Mouse (Mus musculus) embryonic fibroblast, embryonic 13.5 days (primary cell): Measurements from ENCODE around the gene Tvp23a. TPM values are rescaled to one million over a fixed set of nuclear protein-coding genes. Genes with fewer than 3 reads are reported as not detected.

Experiments
- H3K27ac ChIP-seq: 2 replicates; pipeline ENCODE4 v1.5.1; 2012; ENCODE audit warnings: low read length, control low read depth, inconsistent platforms; ENCODE audit not compliant: insufficient read depth
- H3K4me1 ChIP-seq: 2 replicates; pipeline ENCODE4 v1.6.1; 2011; ENCODE audit warnings: low read length; ENCODE audit not compliant: control insufficient read depth, insufficient read depth
- H3K4me3 ChIP-seq: 2 replicates; pipeline ENCODE4 v1.5.1; 2011; ENCODE audit warnings: mild to moderate bottlenecking, control low read depth, low read length; ENCODE audit not compliant: insufficient read depth
- CTCF ChIP-seq: IDR thresholded peaks from 2 replicates; pipeline ENCODE4 v1.5.1; 2011; ENCODE audit warnings: mild to moderate bottlenecking, control low read depth, low read length, moderate library complexity, borderline replicate concordance; ENCODE audit not compliant: insufficient read depth
- POLR2A ChIP-seq: IDR thresholded peaks from 2 replicates; pipeline ENCODE4 v1.6.1; 2011; ENCODE audit warnings: low read depth, mild to moderate bottlenecking, control low read depth, low read length, moderate library complexity
- polyA plus RNA-seq: library from polyadenylated mRNA; stranded (reverse); fragments of >200 nt; gene quantifications from 2 replicates; pipeline ENCODE4 v1.2.4, GENCODE M21; 2011; ENCODE audit warnings: low read depth; ENCODE audit not compliant: missing spikeins, insufficient read length

Gene Tvp23a
- polyA plus RNA-seq, 1 experiment, result 15.0 TPM

DNA sequence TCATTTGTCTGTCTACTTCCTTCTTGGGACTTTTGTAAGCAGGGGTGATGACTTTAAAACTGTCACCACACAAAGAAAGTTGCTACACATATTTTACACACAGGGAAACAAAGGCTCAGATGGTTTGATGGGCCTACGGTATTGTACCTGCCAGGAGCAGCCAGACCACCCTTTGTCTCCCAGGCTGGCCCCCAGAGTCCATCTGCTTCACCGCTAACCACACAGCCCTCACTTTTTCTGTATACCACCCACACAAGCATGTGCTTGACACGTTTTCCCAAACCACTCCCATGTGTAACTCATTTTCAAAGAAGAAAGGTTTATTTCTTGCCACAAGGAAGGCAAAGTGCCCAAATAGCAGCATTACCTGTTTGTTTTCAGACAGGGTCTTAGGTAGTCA is 39.8 kb upstream of the Tvp23a start:
- TF ChIP-seq POLR2A (no peak), CTCF (no peak)
- no peak overlapping the region for H3K27ac ChIP-seq
- H3K4me3 ChIP-seq, result no peak overlapping the region
- H3K4me1 ChIP-seq, result no peaks in the 10 kb centered on the region

DNA sequence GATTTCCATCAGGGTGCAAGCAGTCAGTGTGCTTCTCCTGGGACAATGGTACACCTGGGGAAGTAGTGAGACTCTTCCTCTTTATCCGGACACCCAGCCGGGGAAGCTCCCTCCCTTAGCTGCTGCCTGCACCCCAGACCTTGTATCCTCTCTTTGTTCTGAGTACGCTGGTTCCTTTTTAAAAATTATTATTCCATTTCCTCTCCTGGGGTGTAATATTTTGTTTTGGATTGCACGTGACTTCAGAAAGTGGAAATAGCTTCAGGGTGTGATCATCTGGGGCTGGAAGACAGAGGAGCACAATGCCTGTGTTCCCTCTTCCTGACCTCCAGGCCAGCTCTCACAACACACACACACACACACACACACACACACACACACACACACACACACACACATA is 35.2 kb upstream of the Tvp23a start:
- no peak for TF ChIP-seq CTCF
- no peak for TF ChIP-seq POLR2A
- no peaks in the 10 kb centered on the region for H3K4me1 ChIP-seq
- no peak overlapping the region for H3K4me3 ChIP-seq
- no peak overlapping the region for H3K27ac ChIP-seq

- no peak within 1 kb of the TSS for H3K4me3 ChIP-seq
- TF ChIP-seq POLR2A (no peak), CTCF (no peak)
- H3K27ac ChIP-seq, result no peak within 1 kb of the TSS
- H3K4me1 ChIP-seq, result no peaks in the 10 kb centered on the region
These were observed 32.7 kb upstream of the Tvp23a start, which contains the start of gene Ciita for GRCm38 (mm10) chr16:10479857-10480256. TSS of gene Ciita (plus strand) at chr16:10480059.

- Histone ChIP-seq H3K4me3 (no peak overlapping the region), H3K27ac (no peak overlapping the region), H3K4me1 (no peaks in the 10 kb centered on the region)
- TF ChIP-seq CTCF (no peak), POLR2A (no peak)
These were observed 28.8 kb upstream of the Tvp23a start for GRCm38 (mm10) chr16:10475919-10476318.

GRCm38 (mm10) chr16:10474956-10475355 is 27.8 kb upstream of the Tvp23a start:
- TF ChIP-seq POLR2A (no peak), CTCF (no peak)
- Histone ChIP-seq H3K27ac (no peak overlapping the region), H3K4me1 (no peaks in the 10 kb centered on the region), H3K4me3 (no peak overlapping the region)

GRCm38 (mm10) chr16:10471950-10472349 is 24.8 kb upstream of the Tvp23a start:
- TF ChIP-seq POLR2A, result no peak
- TF ChIP-seq CTCF, result no peak
- Histone ChIP-seq H3K27ac (no peak overlapping the region), H3K4me1 (no peaks in the 10 kb centered on the region)

DNA sequence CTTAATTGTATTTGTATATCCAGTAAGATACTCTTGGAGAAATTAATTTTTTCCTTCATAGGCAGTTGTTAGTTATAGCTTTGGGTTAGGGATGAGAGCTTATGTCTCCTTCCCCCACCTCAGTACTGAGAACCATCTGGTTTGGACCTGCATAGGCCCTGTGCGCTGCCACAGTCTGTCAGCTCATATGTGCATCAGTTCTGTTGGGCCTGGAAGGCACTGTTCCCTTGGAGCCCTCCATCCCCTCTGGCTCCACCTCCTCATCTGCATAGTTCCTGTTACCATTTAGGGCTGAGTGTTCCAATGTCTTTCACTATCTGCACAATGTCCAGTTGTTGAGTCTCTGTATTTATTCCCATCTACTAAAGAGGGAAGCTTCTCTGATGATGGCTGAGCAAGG is 21.0 kb upstream of the Tvp23a start:
- Histone ChIP-seq H3K4me3 (no peak overlapping the region), H3K4me1 (peaks cover 3% of the 10 kb centered on the region; the same call in 1 of the 2 replicates), H3K27ac (no peak overlapping the region)
- TF ChIP-seq POLR2A (no peak), CTCF (no peak)

More at GRCm38 (mm10) chr16:10471950-10472349, 24.8 kb upstream of the Tvp23a start:
- H3K4me3 ChIP-seq, result no peak overlapping the region

GRCm38 (mm10) chr16:10467391-10468107 is 20.4 kb upstream of the Tvp23a start:
- H3K27ac ChIP-seq, result no peak overlapping the region
- H3K4me1 ChIP-seq, result peaks cover 3% of the 10 kb centered on the region; the same call in 1 of the 2 replicates
- TF ChIP-seq POLR2A, result no peak
- TF ChIP-seq CTCF, result no peak
- H3K4me3 ChIP-seq, result no peak overlapping the region

DNA sequence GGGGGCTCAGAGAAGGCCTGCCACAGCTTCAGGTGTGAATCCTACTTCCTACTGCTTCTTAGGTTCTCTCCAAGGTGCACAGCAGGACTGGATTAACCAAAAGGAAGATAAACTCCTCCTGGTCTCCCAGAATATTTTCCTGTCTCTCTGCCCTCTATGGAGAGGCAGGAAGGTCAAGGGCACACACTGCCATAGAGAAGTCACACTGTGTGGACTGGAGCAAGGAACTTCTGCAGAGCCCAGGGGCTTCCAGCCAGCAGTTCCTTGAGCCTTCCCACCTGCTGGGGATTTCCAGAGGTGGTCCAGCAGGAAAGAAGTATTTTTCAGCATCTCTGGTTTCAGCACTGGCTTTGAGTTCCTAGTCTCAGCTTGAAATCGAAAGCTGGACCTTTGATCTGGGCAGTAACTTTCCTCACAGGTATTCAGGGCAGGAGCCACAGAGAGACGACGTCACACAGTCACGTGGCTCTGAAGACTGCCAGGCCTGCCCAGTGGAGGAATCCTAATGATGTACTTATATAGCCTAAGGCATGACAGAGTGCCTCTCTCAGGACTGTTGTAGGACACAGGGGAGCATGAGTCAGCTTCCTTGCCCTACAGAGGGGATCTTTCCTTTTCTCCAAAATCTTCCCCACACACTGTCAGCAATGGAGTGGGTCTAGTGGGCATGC is 18.0 kb upstream of the Tvp23a start:
- Histone ChIP-seq H3K4me1 (peaks cover 3% of the 10 kb centered on the region; the same call in 1 of the 2 replicates), H3K4me3 (no peak overlapping the region), H3K27ac (no peak overlapping the region)
- TF ChIP-seq POLR2A, result no peak
- TF ChIP-seq CTCF, result no peak

GRCm38 (mm10) chr16:10461178-10461577 is 14.0 kb upstream of the Tvp23a start:
- TF ChIP-seq POLR2A, result no peak
- TF ChIP-seq CTCF, result no peak
- Histone ChIP-seq H3K27ac (no peak overlapping the region), H3K4me1 (peaks cover 3% of the 10 kb centered on the region; the same call in 1 of the 2 replicates), H3K4me3 (no peak overlapping the region)
